Mouse (Mus musculus) cerebellum, adult 18-20 months (tissue): ENCODE results near the gene Cd151.

ENCODE experiments used
- DNase-seq, 2 experiments: peaks; one replicate each; pipeline ENCODE4 v3.0.0; 2021

The Cd151 gene

GRCm38 (mm10) chr7:141474160-141474559 is 7.0 kb downstream of the Cd151 start:
- no peak for DNase-seq

GRCm38 (mm10) chr7:141475011-141475804 is 8.0 kb downstream of the Cd151 start, which contains the start of the genes Polr2l and Tspan4:
Gene Polr2l, minus strand, starts transcription at chr7:141475132.
Gene Tspan4, plus strand, starts transcription at chr7:141475240.
- peak; percentile 80 to 90 for DNase-seq

GRCm38 (mm10) chr7:141475805-141476158 is 8.6 kb downstream of the Cd151 start:
- DNase-seq = no peak

- DNase-seq = peak in 1 of 2 experiments; percentile 52
Measured at GRCm38 (mm10) chr7:141476226-141476980, 9.2 kb downstream of the Cd151 start.

- DNase-seq = no peak
Measured at GRCm38 (mm10) chr7:141476981-141477370, 9.8 kb downstream of the Cd151 start.

- DNase-seq = no peak
Measured at GRCm38 (mm10) chr7:141477578-141478269, 10.5 kb downstream of the Cd151 start.

- DNase-seq = no peak
Measured at GRCm38 (mm10) chr7:141478270-141478748, 11.1 kb downstream of the Cd151 start.

- DNase-seq = peak; percentile 87
Measured at GRCm38 (mm10) chr7:141480842-141481497, 13.8 kb downstream of the Cd151 start.

GRCm38 (mm10) chr7:141481498-141482401 is 14.6 kb downstream of the Cd151 start:
- peak; percentile 68 to 79 for DNase-seq

GRCm38 (mm10) chr7:141482531-141483024 is 15.4 kb downstream of the Cd151 start:
- DNase-seq = peak; percentile 55 to 65

GRCm38 (mm10) chr7:141483114-141483653 is 16.0 kb downstream of the Cd151 start:
- DNase-seq = no peak

- peak; percentile 59 to 64 for DNase-seq
Measured at GRCm38 (mm10) chr7:141484186-141485120, 17.3 kb downstream of the Cd151 start.

GRCm38 (mm10) chr7:141485186-141485585 is 18.0 kb downstream of the Cd151 start:
- DNase-seq = no peak

- peak; percentile 95 for DNase-seq
Measured at GRCm38 (mm10) chr7:141485606-141486005, 18.4 kb downstream of the Cd151 start.

- DNase-seq = no peak
Measured at GRCm38 (mm10) chr7:141486239-141486638, 19.0 kb downstream of the Cd151 start.

- DNase-seq = no peak
Measured at GRCm38 (mm10) chr7:141487141-141487540, 19.9 kb downstream of the Cd151 start.

- DNase-seq = no peak
Measured at GRCm38 (mm10) chr7:141491151-141491550, 24.0 kb downstream of the Cd151 start.

GRCm38 (mm10) chr7:141492738-141493137 is 25.5 kb downstream of the Cd151 start:
- DNase-seq = peak; percentile 70 to 76

GRCm38 (mm10) chr7:141493729-141494128 is 26.5 kb downstream of the Cd151 start:
- no peak for DNase-seq

- DNase-seq = peak in 1 of 2 experiments; percentile 30
Measured at GRCm38 (mm10) chr7:141495379-141495778, 28.2 kb downstream of the Cd151 start.
